Mouse (Mus musculus) MEL (cell line): ENCODE measurements around the gene Upk2. TPM values are rescaled to one million over a fixed set of nuclear protein-coding genes. Genes with fewer than 3 reads are reported as not detected.

ENCODE experiments used
- DNase-seq: peaks from one replicate; pipeline ENCODE4 v3.0.0; 2011; ENCODE audit warnings: low read depth, low spot score
- H3K27ac ChIP-seq: 2 replicates; pipeline ENCODE4 v1.5.1; 2012; ENCODE audit warnings: low read depth, mild to moderate bottlenecking, control low read depth, low read length, moderate library complexity; ENCODE audit not compliant: control insufficient read depth
- H3K27me3 ChIP-seq, 2 experiments: fragments of 150-350 bp in 1 of 2; sonication (generic) in 1 of 2; 2 replicates each; pipeline ENCODE4 v1.6.1; 2012; ENCODE audit warnings: low read length in 2 of 2, mild to moderate bottlenecking in 2 of 2, improper control_type of control experiment in 1 of 2, moderate library complexity in 1 of 2; ENCODE audit not compliant: insufficient read depth in 2 of 2, control insufficient read depth in 1 of 2
- H3K36me3 ChIP-seq, 2 experiments: 2 replicates each; pipeline ENCODE4 v1.6.1; 2012 to 2014; ENCODE audit warnings: low read length in 2 of 2, improper control_type of control experiment in 1 of 2, inconsistent platforms in 1 of 2, mild to moderate bottlenecking in 1 of 2; ENCODE audit not compliant: insufficient read depth in 2 of 2, control insufficient read depth in 1 of 2
- H3K4me1 ChIP-seq, 2 experiments: fragments of 150-350 bp in 1 of 2; sonication (generic) in 1 of 2; 2 replicates each; pipeline ENCODE4 v1.6.1; 2012; ENCODE audit warnings: low read length in 2 of 2, improper control_type of control experiment in 1 of 2, mild to moderate bottlenecking in 1 of 2; ENCODE audit not compliant: insufficient read depth in 2 of 2, control insufficient read depth in 1 of 2
- H3K4me3 ChIP-seq, 2 experiments: fragments of 150-350 bp in 1 of 2; sonication (generic) in 1 of 2; 2 replicates each; pipeline ENCODE4 v1.5.1; 2012; ENCODE audit warnings: low read depth in 2 of 2, low read length in 2 of 2, mild to moderate bottlenecking in 2 of 2, moderate library complexity in 2 of 2, control low read depth in 1 of 2, improper control_type of control experiment in 1 of 2; ENCODE audit not compliant: control insufficient read depth in 1 of 2, insufficient read depth in 1 of 2
- H3K79me2 ChIP-seq: 2 replicates; pipeline ENCODE4 v1.6.1; 2012; ENCODE audit warnings: mild to moderate bottlenecking, low read length, moderate library complexity; ENCODE audit not compliant: control insufficient read depth, poor library complexity, insufficient read depth
- H3K9ac ChIP-seq: 2 replicates; pipeline ENCODE4 v1.6.1; 2012; ENCODE audit warnings: low read depth, mild to moderate bottlenecking, control low read depth, low read length, moderate library complexity; ENCODE audit not compliant: control insufficient read depth, poor library complexity, severe bottlenecking
- H3K9me3 ChIP-seq: fragments of 150-350 bp; sonication (generic); replicated peaks from 2 replicates; pipeline ENCODE4 v1.6.1; 2012; ENCODE audit warnings: mild to moderate bottlenecking, low read length, improper control_type of control experiment, moderate library complexity; ENCODE audit not compliant: insufficient read depth
- BHLHE40 ChIP-seq: IDR thresholded peaks from 2 replicates; pipeline ENCODE4 v1.6.1; 2012; ENCODE audit warnings: low read depth, mild to moderate bottlenecking, inconsistent platforms, low read length, improper control_type of control experiment, borderline replicate concordance
- CHD2 ChIP-seq: IDR thresholded peaks from 2 replicates; pipeline ENCODE4 v1.6.1; 2011; ENCODE audit warnings: low read length, improper control_type of control experiment
- CTCF ChIP-seq, 3 experiments: IDR thresholded peaks in 2 of 3; conservative IDR thresholded peaks in 1 of 3; 2 replicates each; pipeline ENCODE4 v1.5.1; 2011 to 2012; ENCODE audit warnings: low read length in 3 of 3, low read depth in 2 of 3, mild to moderate bottlenecking in 2 of 3, improper control_type of control experiment in 1 of 3, inconsistent platforms in 1 of 3, mixed read lengths in 1 of 3, moderate library complexity in 1 of 3; ENCODE audit not compliant: control insufficient read depth in 1 of 3, insufficient read depth in 1 of 3, poor library complexity in 1 of 3, severe bottlenecking in 1 of 3
- ETS1 ChIP-seq: IDR thresholded peaks from 2 replicates; pipeline ENCODE4 v1.6.1; 2012; ENCODE audit warnings: low read depth, mild to moderate bottlenecking, inconsistent platforms, low read length, improper control_type of control experiment, moderate library complexity
- GATA1 ChIP-seq: IDR thresholded peaks from 2 replicates; pipeline ENCODE4 v1.6.1; 2011; ENCODE audit warnings: low read depth, low read length, improper control_type of control experiment
- MAFK ChIP-seq: IDR thresholded peaks from 2 replicates; pipeline ENCODE4 v1.6.1; 2011; ENCODE audit warnings: low read depth, mild to moderate bottlenecking, low read length, improper control_type of control experiment, borderline replicate concordance
- MAX ChIP-seq: IDR thresholded peaks from 2 replicates; pipeline ENCODE4 v1.6.1; 2011; ENCODE audit warnings: low read length, improper control_type of control experiment
- MAZ ChIP-seq: IDR thresholded peaks from 2 replicates; pipeline ENCODE4 v1.6.1; 2012; ENCODE audit warnings: low read depth, mild to moderate bottlenecking, inconsistent platforms, low read length, improper control_type of control experiment
- MEF2A ChIP-seq: IDR thresholded peaks from 2 replicates; pipeline ENCODE4 v1.6.1; 2014; ENCODE audit warnings: low read depth, mild to moderate bottlenecking, inconsistent platforms, low read length, improper control_type of control experiment; ENCODE audit not compliant: poor library complexity, insufficient replicate concordance, severe bottlenecking; ENCODE audit errors: extremely low read depth
- MXI1 ChIP-seq: IDR thresholded peaks from 2 replicates; pipeline ENCODE4 v1.6.1; 2011; ENCODE audit warnings: mild to moderate bottlenecking, low read depth, low read length, improper control_type of control experiment
- MYB ChIP-seq: IDR thresholded peaks from 2 replicates; pipeline ENCODE4 v1.6.1; 2011; ENCODE audit warnings: mild to moderate bottlenecking, low read depth, low read length, improper control_type of control experiment
- MYC ChIP-seq: IDR thresholded peaks from 2 replicates; pipeline ENCODE4 v1.6.1; 2011; ENCODE audit warnings: low read depth, mild to moderate bottlenecking, low read length, improper control_type of control experiment, moderate library complexity
- NRF1 ChIP-seq: IDR thresholded peaks from 2 replicates; pipeline ENCODE4 v1.6.1; 2014; ENCODE audit warnings: low read depth, mild to moderate bottlenecking, inconsistent platforms, low read length, improper control_type of control experiment, moderate library complexity; ENCODE audit not compliant: poor library complexity, insufficient read depth, severe bottlenecking
- POLR2A ChIP-seq, 2 experiments: IDR thresholded peaks; 2 replicates each; pipeline ENCODE4 v1.6.1; 2011 to 2012; ENCODE audit warnings: low read length in 2 of 2, mild to moderate bottlenecking in 2 of 2, control low read depth in 1 of 2, improper control_type of control experiment in 1 of 2, low read depth in 1 of 2, moderate library complexity in 1 of 2; ENCODE audit not compliant: control insufficient read depth in 1 of 2, insufficient read depth in 1 of 2, poor library complexity in 1 of 2
- POLR2AphosphoS2 ChIP-seq: IDR thresholded peaks from 2 replicates; pipeline ENCODE4 v1.6.1; 2011; ENCODE audit warnings: low read length, improper control_type of control experiment
- POLR2AphosphoS5 ChIP-seq: IDR thresholded peaks from 2 replicates; pipeline ENCODE4 v1.6.1; 2012; ENCODE audit warnings: low read depth, borderline replicate concordance, mild to moderate bottlenecking, inconsistent platforms, low read length, moderate library complexity, mixed read lengths
- RAD21 ChIP-seq: IDR thresholded peaks from 2 replicates; pipeline ENCODE4 v1.6.1; 2011; ENCODE audit warnings: mild to moderate bottlenecking, low read depth, low read length, improper control_type of control experiment
- RCOR1 ChIP-seq: IDR thresholded peaks from 2 replicates; pipeline ENCODE4 v1.6.1; 2012; ENCODE audit warnings: low read depth, mild to moderate bottlenecking, inconsistent platforms, low read length, improper control_type of control experiment
- SIN3A ChIP-seq: IDR thresholded peaks from 2 replicates; pipeline ENCODE4 v1.6.1; 2012; ENCODE audit warnings: low read length, improper control_type of control experiment, inconsistent platforms
- SMC3 ChIP-seq: IDR thresholded peaks from 2 replicates; pipeline ENCODE4 v1.6.1; 2011; ENCODE audit warnings: low read depth, low read length, improper control_type of control experiment
- TBP ChIP-seq: IDR thresholded peaks from 2 replicates; pipeline ENCODE4 v1.8.0; 2011; ENCODE audit warnings: low read depth, low read length, improper control_type of control experiment
- USF1 ChIP-seq: IDR thresholded peaks from 2 replicates; pipeline ENCODE4 v1.6.1; 2014; ENCODE audit warnings: low read depth, mild to moderate bottlenecking, inconsistent platforms, low read length, improper control_type of control experiment, moderate library complexity
- USF2 ChIP-seq, 2 experiments: IDR thresholded peaks; 2 replicates each; pipeline ENCODE4 v1.6.1; 2011 to 2012; ENCODE audit warnings: improper control_type of control experiment in 2 of 2, low read length in 2 of 2, borderline replicate concordance in 1 of 2, inconsistent platforms in 1 of 2, low read depth in 1 of 2, mild to moderate bottlenecking in 1 of 2; ENCODE audit not compliant: insufficient read depth in 1 of 2
- ZMIZ1 ChIP-seq: IDR thresholded peaks from 2 replicates; pipeline ENCODE4 v1.6.1; 2012; ENCODE audit warnings: low read depth, mild to moderate bottlenecking, inconsistent platforms, low read length, improper control_type of control experiment, moderate library complexity
- ZNF384 ChIP-seq: IDR thresholded peaks from 2 replicates; pipeline ENCODE4 v1.6.1; 2012; ENCODE audit warnings: low read depth, mild to moderate bottlenecking, inconsistent platforms, low read length, improper control_type of control experiment
- polyA plus RNA-seq, 2 experiments: library from polyadenylated mRNA; stranded (reverse) in 1 of 2; unstranded in 1 of 2; fragments of >175 nt in 1 of 2; fragments of >200 nt in 1 of 2; gene quantifications; 2 replicates each; pipeline versions ENCODE4 v1.2.1 to v1.2.4; 2012; ENCODE audit warnings: low replicate concordance in 2 of 2, low read depth in 1 of 2; ENCODE audit not compliant: insufficient read length in 2 of 2, insufficient read depth in 1 of 2, missing spikeins in 1 of 2
- total RNA-seq: library from RNA; depleted of rRNA; stranded (reverse); fragments of 300-350 nt; gene quantifications from 2 replicates; pipeline ENCODE4 v1.2.3, GENCODE M21; 2012

Gene Upk2
- total and polyA plus RNA-seq, 3 experiments, result not detected

DNA sequence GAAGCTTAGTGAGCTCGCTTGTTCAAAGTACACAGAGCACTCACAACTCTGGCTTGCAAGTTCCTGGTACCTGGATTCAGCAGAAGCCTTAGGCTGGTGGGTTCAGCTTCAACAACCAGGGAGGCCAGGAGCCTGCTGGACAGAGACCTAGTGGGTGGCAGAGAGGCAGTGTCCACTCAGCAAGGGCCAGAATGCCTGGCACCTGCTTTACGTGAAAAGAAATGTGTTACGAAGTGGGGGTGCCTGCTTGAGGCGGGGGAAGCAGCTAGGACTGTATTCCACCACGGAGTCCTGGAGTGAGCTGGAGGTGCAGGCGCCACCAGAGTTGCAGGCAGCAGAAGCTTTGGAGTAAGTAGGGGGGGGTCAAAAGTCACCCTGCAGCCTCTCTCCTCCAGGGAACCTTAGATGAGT is 30.3 kb upstream of the Upk2 start:
- H3K9me3 ChIP-seq, result no peaks in the 10 kb centered on the region
- no peak for TF ChIP-seq ZMIZ1
- no peak for TF ChIP-seq GATA1
- no peak for TF ChIP-seq MYB
- TF ChIP-seq MAZ, result no peak
- no peak for TF ChIP-seq POLR2AphosphoS5
- no peak for TF ChIP-seq SMC3
- no peak for TF ChIP-seq USF1
- no peak for TF ChIP-seq MEF2A
- H3K27me3 ChIP-seq, result no peaks in the 10 kb centered on the region
- H3K4me3 ChIP-seq, result no peak overlapping the region
- no peaks in the 10 kb centered on the region for H3K4me1 ChIP-seq
- H3K79me2 ChIP-seq, result peaks cover 4% of the 10 kb centered on the region; the same call in 1 of the 2 replicates
- no peak overlapping the region for H3K27ac ChIP-seq
- H3K36me3 ChIP-seq, result no peaks in the 10 kb centered on the region
- DNase-seq, result no peak
- no peak overlapping the region for H3K9ac ChIP-seq

GRCm38 (mm10) chr9:44484311-44485104 is 29.7 kb upstream of the Upk2 start:
- Histone ChIP-seq H3K36me3 (no peaks in the 10 kb centered on the region), H3K9ac (no peak overlapping the region), H3K4me1 (no peaks in the 10 kb centered on the region), H3K27me3 (no peaks in the 10 kb centered on the region), H3K79me2 (peaks cover 4% of the 10 kb centered on the region; the same call in 1 of the 2 replicates), H3K27ac (no peak overlapping the region), H3K9me3 (no peaks in the 10 kb centered on the region), H3K4me3 (no peak overlapping the region)
- no peak for DNase-seq
- no peak for TF ChIP-seq CHD2
- no peak for TF ChIP-seq USF2 (IDR thresholded peaks at IDR 0.05; ENCODE audit: borderline replicate concordance in 1 of 2, insufficient read depth in 1 of 2, low read depth in 1 of 2, low read length in 2 of 2)
- TF ChIP-seq BHLHE40, result no peak
- no peak for TF ChIP-seq MAFK
- no peak for TF ChIP-seq MYC
- TF ChIP-seq RAD21, result no peak
- TF ChIP-seq MXI1, result no peak
- TF ChIP-seq ETS1, result no peak
- no peak for TF ChIP-seq CTCF (IDR thresholded peaks at IDR 0.05 in 2 of 3, conservative IDR thresholded peaks at IDR 0.05 in 1 of 3; ENCODE audit: control insufficient read depth in 1 of 3, insufficient read depth in 1 of 3, low read depth in 2 of 3, low read length in 3 of 3, poor library complexity in 1 of 3, severe bottlenecking in 1 of 3)
- no peak for TF ChIP-seq TBP
- TF ChIP-seq MAX, result no peak
- no peak for TF ChIP-seq SMC3
- no peak for TF ChIP-seq SIN3A
- no peak for TF ChIP-seq ZNF384
- no peak for TF ChIP-seq POLR2AphosphoS2
- no peak for TF ChIP-seq NRF1
- no peak for TF ChIP-seq POLR2A (IDR thresholded peaks at IDR 0.05; ENCODE audit: control insufficient read depth in 1 of 2, insufficient read depth in 1 of 2, low read depth in 1 of 2, low read length in 2 of 2, poor library complexity in 1 of 2)
- no peak for TF ChIP-seq RCOR1
- no peak for TF ChIP-seq POLR2AphosphoS5
- TF ChIP-seq MYB, result no peak
